Mouse (Mus musculus) CD4-positive helper T cell, adult 2 months (primary cell): ENCODE results near the gene Vmn1r101.
"Not testable (repeated sequence)": the region's sequence is repeated elsewhere in the genome, so short reads cannot be mapped to it uniquely, and the experiment has no call there.

ENCODE experiments used
- DNase-seq: peaks from one replicate; pipeline ENCODE4 v3.0.0-alpha.2; 2012; ENCODE audit warnings: low read depth, missing footprints, low spot score

The Vmn1r101 gene

DNA sequence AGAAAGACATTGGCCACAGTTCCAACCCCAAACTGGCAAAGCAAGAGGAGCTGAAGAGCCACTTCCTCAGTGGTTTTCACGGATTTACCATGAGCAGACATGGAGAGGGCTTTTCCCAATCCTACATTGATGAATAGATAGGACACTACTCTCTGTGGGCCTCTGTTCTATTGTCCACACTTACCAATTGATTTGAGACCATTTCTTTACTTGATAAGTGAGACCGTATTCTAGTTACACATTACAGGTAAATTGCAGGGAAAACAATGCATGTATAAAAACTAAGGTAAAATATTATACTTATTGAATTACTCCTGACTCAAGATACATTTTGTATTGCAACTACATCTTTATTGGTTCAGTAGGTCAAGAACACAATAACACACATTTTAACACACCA is at the start of gene Vmn1r101:
Gene Vmn1r101 (minus strand): TSS at position 101 of the 400 bp plus-strand sequence.
- not testable (repeated sequence) for DNase-seq

DNA sequence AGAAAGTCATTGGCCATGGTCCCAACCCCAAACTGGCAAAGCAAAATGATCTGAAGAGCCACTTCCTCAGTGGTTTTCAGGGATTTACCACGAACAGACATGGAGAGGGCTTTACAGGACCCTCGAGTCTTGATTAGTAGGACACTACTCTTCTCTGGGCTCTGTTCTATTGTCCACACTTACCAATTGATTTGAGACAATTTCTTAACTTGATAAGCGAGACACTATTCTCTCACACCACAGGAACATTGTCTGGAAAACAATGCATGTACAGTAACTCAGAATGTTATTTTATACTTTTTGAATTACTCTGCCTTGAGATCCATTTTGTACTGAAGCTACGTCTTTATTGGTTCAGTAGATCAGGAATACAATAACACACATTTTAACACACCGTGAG is 32.4 kb upstream of the Vmn1r101 start, which contains the start of gene Gm10670:
Gene Gm10670 (minus strand): TSS at position 101 of the 400 bp plus-strand sequence.
- not testable (repeated sequence) for DNase-seq

DNA sequence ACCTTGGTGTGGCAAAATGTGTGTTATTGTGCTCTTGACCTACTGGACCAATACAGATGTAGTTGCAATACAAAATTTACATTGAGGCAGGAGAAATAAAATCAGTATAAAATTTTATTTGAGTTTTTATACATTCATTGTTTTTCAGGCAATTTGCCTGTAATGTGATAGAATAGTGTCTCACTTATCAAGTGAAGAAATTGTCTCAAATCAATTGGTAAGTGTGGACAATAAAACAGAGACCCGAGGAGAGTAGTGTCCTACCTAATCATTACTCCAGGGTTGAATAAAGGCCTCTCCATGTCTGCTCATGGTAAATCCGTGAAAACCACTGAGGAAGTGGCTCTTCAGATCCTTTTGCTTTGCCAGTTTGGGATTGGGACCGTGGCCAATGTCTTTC is 24.8 kb downstream of the Vmn1r101 start, which contains the start of gene Vmn1r100:
Gene Vmn1r100 (plus strand): TSS at position 301 of the 400 bp plus-strand sequence.
- DNase-seq, result not testable (repeated sequence)
